Mouse (Mus musculus) lung, postnatal 14 days (tissue): ENCODE results near the gene Rpl11.
A peak's percentile ranks its signal among the peaks of the same experiment; 100 is the strongest.
"Not testable (repeated sequence)": the region's sequence is repeated elsewhere in the genome, so short reads cannot be mapped to it uniquely, and the experiment has no call there.

Experiments used
- DNase-seq: peaks from one replicate; pipeline ENCODE4 v3.0.0; 2021

Rpl11 gene

GRCm38 (mm10) chr4:136069954-136070353, 16.7 kb upstream of the Rpl11 start:
- peak; percentile 89 for DNase-seq

- DNase-seq: no peak
Measured at GRCm38 (mm10) chr4:136069313-136069712, 16.1 kb upstream of the Rpl11 start.

- no peak for DNase-seq
Measured at GRCm38 (mm10) chr4:136063143-136063542, 9.9 kb upstream of the Rpl11 start.

- not testable (repeated sequence) for DNase-seq
Measured at GRCm38 (mm10) chr4:136059800-136060488, 6.7 kb upstream of the Rpl11 start.

- DNase-seq: no peak
Measured at GRCm38 (mm10) chr4:136057916-136058315, 4.7 kb upstream of the Rpl11 start.

GRCm38 (mm10) chr4:136056030-136056429, 2.8 kb upstream of the Rpl11 start:
- no peak for DNase-seq

GRCm38 (mm10) chr4:136053843-136054242, 615 bp upstream of the Rpl11 start:
- no peak for DNase-seq

GRCm38 (mm10) chr4:136052534-136053246, 538 bp downstream of the Rpl11 start:
- no peak for DNase-seq

- DNase-seq: no peak
Measured at GRCm38 (mm10) chr4:136052060-136052459, 1.2 kb downstream of the Rpl11 start.

- DNase-seq: no peak
Measured at GRCm38 (mm10) chr4:136050226-136050625, 3.0 kb downstream of the Rpl11 start.

GRCm38 (mm10) chr4:136048291-136049032, 4.8 kb downstream of the Rpl11 start:
- no peak for DNase-seq

GRCm38 (mm10) chr4:136047626-136048025, 5.6 kb downstream of the Rpl11 start:
- DNase-seq: no peak

- DNase-seq: no peak
Measured at GRCm38 (mm10) chr4:136046888-136047287, 6.3 kb downstream of the Rpl11 start.

- no peak for DNase-seq
Measured at GRCm38 (mm10) chr4:136045091-136045490, 8.1 kb downstream of the Rpl11 start.

GRCm38 (mm10) chr4:136043784-136044400, 9.3 kb downstream of the Rpl11 start:
- DNase-seq: no peak

- no peak for DNase-seq
Measured at GRCm38 (mm10) chr4:136035078-136035477, 18.1 kb downstream of the Rpl11 start.

- DNase-seq: no peak
Measured at GRCm38 (mm10) chr4:136033231-136033630, 20.0 kb downstream of the Rpl11 start.

- peak; percentile 25 for DNase-seq
Measured at GRCm38 (mm10) chr4:136030968-136031909, 22.0 kb downstream of the Rpl11 start.

GRCm38 (mm10) chr4:136028689-136029088, 24.5 kb downstream of the Rpl11 start:
- DNase-seq: no peak

GRCm38 (mm10) chr4:136028132-136028564, 25.1 kb downstream of the Rpl11 start:
- no peak for DNase-seq

GRCm38 (mm10) chr4:136027416-136028131, 25.7 kb downstream of the Rpl11 start:
- no peak for DNase-seq
